Comparison of ENCODE assay signal across 8 mouse cellular contexts in the genomic region with DNA sequence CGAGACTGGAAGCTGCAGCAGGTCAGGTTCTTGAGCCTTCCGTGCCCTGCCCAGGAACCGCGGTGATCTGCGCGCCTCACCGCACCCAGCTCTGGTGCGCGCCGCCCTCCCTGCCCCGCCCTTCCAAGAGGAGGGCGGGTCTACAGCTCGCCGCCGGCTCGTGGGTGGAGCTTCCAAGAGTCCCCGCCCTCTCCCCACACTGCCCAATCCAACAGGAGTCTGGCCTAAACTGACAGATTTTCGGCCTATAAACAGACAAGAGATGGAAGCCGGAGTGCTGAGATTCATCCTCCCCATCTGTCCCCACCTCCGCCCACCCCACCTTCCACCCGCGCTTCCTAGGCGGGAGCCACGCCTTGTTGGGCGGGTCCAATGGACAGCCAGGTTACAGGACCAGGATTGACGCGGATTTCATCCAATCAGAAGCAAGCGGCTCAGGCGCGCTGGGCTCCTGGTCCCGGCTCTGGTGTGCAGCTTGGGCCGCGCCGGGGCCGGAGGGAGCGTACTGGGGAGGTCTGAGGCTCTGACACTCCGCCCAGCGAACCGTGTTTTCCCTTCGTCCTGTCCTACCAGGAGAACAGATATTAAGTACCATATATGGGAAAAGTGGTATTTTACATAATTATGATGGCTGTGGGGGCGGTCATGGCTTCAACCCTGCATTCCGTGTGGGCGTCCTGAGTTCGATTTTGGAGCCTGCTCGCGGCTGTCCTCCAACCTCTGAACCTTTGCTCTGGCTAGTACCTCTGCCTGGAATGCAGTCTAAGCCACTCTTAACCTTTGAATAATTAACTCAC. TPM values are rescaled to one million over a fixed set of nuclear protein-coding genes. Genes with fewer than 3 reads are reported as not detected.
DNase-seq lines count a peak whose midpoint lies in the region; ATAC-seq and TF ChIP-seq lines count a peak whose summit lies in the region.

A gene (minus strand): TSS at position 129 of the 797 bp plus-strand sequence.

- no peaks in the 10 kb centered on the region for H3K9me3 ChIP-seq in hindbrain, postnatal 0 days (ENCODE audit: low read length)

- intact Hi-C loops in gastrocnemius, adult 2 months (cut with DNase I) = loop anchor here (5.0 kb wide), 2 partner anchors 45 to 70 kb away; no protein-coding TSS in a partner anchor
- intact Hi-C loops in left cerebral cortex, adult 2 months (cut with DNase I) = loop anchor here (5.0 kb wide), 4 partner anchors 40 to 75 kb away; no protein-coding TSS in a partner anchor

- H3K36me3 ChIP-seq in hindbrain, postnatal 0 days (ENCODE audit: insufficient read depth, low read length) = no peaks in the 10 kb centered on the region

- 0 out of 2 replicates have a peak, but pooled peaks have one; percentile 2 for TF ChIP-seq CTCF in gastrocnemius, adult 2 months (IDR thresholded peaks at IDR 0.05)
- TF ChIP-seq CTCF in hindbrain, postnatal 0 days (IDR thresholded peaks at IDR 0.05; ENCODE audit: low read depth) = no peak
- no peak for TF ChIP-seq CTCF in left cerebral cortex, adult 2 months (IDR thresholded peaks at IDR 0.05)

- H3K4me1 ChIP-seq in hindbrain, postnatal 0 days (ENCODE audit: insufficient read depth, low read length) = peaks cover 8% of the 10 kb centered on the region; the same call in 1 of the 2 replicates

- H3K27me3 ChIP-seq in hindbrain, postnatal 0 days (ENCODE audit: insufficient read depth, low read length) = no peaks in the 10 kb centered on the region

- 1% methylated on average over 43 of the region's 46 CpGs for WGBS in hindbrain, postnatal 0 days

- peak within 1 kb of the TSS; percentile 85 for H3K4me3 ChIP-seq in gastrocnemius, adult 2 months
- H3K4me3 ChIP-seq in hindbrain, postnatal 0 days (ENCODE audit: low read length) = peak within 1 kb of the TSS; percentile 96
- peak within 1 kb of the TSS; percentile 66 for H3K4me3 ChIP-seq in left cerebral cortex, adult 2 months

- DNase-seq in ZHBTc4 (ENCODE audit: low read depth, low spot score) = peak; percentile 100
- peak; percentile 100 for DNase-seq in gastrocnemius, adult 2 months
- peak; percentile 100 for DNase-seq in hindbrain, postnatal 0 days (ENCODE audit: low spot score)
- DNase-seq in left cerebral cortex, adult 2 months (ENCODE audit: extremely low spot score in 1 of 2, low spot score in 2 of 2) = peak; percentile 98 to 99
- peak; percentile 99 to 100 for DNase-seq in right cerebral cortex, adult 2 months (ENCODE audit: low spot score in 2 of 2)
- peak; percentile 100 for DNase-seq in urinary bladder, postnatal 14 days (ENCODE audit: low spot score)

- peak within 1 kb of the TSS; percentile 76 for H3K9ac ChIP-seq in hindbrain, postnatal 0 days (replicated peaks; ENCODE audit: low read length)

- peak; percentile 81 for ATAC-seq in common myeloid progenitor, adult 5-6 weeks (replicated peaks; ENCODE audit: low read depth, poor library complexity, severe bottlenecking)
- peak; percentile 99 for ATAC-seq in hindbrain, postnatal 0 days
- peak; percentile 77 for ATAC-seq in megakaryocyte, adult 5-6 weeks (ENCODE audit: poor library complexity, severe bottlenecking)

- H3K4me2 ChIP-seq in hindbrain, postnatal 0 days (ENCODE audit: low read depth, low read length) = peak within 1 kb of the TSS; percentile 99

- H3K27ac ChIP-seq in gastrocnemius, adult 2 months = peak within 1 kb of the TSS; percentile 98
- peak within 1 kb of the TSS; percentile 76 for H3K27ac ChIP-seq in hindbrain, postnatal 0 days
- peak within 1 kb of the TSS; percentile 91 for H3K27ac ChIP-seq in left cerebral cortex, adult 2 months

RNA-seq across cellular contexts. Expression of the gene that starts here (rescaled TPM):
- total RNA-seq in common myeloid progenitor, adult 5-6 weeks (2017) = 362 and 430 TPM in 2 replicates
- total RNA-seq in gastrocnemius, adult 2 months (2021) = 10 to 100 TPM; 37.4 to 57.4 TPM
- total RNA-seq in hindbrain, postnatal 0 days (2014; rRNA removed) = 29.4 and 33.6 TPM in 2 replicates
- 8.4 and 9.1 TPM in 2 replicates for polyA plus RNA-seq in hindbrain, postnatal 0 days (2015; fragmentation: Nextera tagmentation; extraction: Ambion mirVana)
- total RNA-seq in left cerebral cortex, adult 2 months (2021) = 10 to 100 TPM; 81.2 to 91.4 TPM
- total RNA-seq in megakaryocyte, adult 5-6 weeks (2015) = 464 and 549 TPM in 2 replicates
- 759 and 878 TPM in 2 replicates for total RNA-seq in megakaryocyte, adult 5-6 weeks (2017)

Comparison
In these comparisons a context has a peak if more than half of its experiments do, and no peak if none do; other contexts are left out.
1. Peak in every context shown above with its lines: DNase-seq, ATAC-seq, H3K4me3 ChIP-seq and H3K27ac ChIP-seq.